Mouse (Mus musculus) lung, adult 2 months (tissue): ENCODE measurements around the gene Zfp78. TPM values are rescaled to one million over a fixed set of nuclear protein-coding genes. Genes with fewer than 3 reads are reported as not detected.

Experiments
- DNase-seq: peaks from one replicate; pipeline ENCODE4 v3.0.0; 2022
- H3K4me1 ChIP-seq: fragments of 200-500 bp; 2 replicates; pipeline ENCODE4 v1.6.1; 2011; ENCODE audit warnings: low read length; ENCODE audit not compliant: control insufficient read depth, insufficient read depth
- H3K4me3 ChIP-seq: fragments of 200-500 bp; replicated peaks from 2 replicates; pipeline ENCODE3; 2011; ENCODE audit warnings: low read depth, mild to moderate bottlenecking, control low read depth, low read length; ENCODE audit errors: extremely low read depth
- CTCF ChIP-seq: fragments of 200-500 bp; IDR thresholded peaks from 2 replicates; pipeline ENCODE4 v1.5.1; 2011; ENCODE audit warnings: mild to moderate bottlenecking, low read length, control low read depth; ENCODE audit not compliant: insufficient read depth
- POLR2A ChIP-seq: fragments of 200-500 bp; IDR thresholded peaks from 2 replicates; pipeline ENCODE4 v1.6.1; 2011; ENCODE audit warnings: low read depth, mild to moderate bottlenecking, control low read depth, low read length, borderline replicate concordance; ENCODE audit errors: extremely low read depth
- WGBS: fragments of 180-500 bp; shearing (Covaris S2); methylation state at CpG from one replicate; pipeline ENCODE4 v1.1.7; 2018; 5-methylcytosine and 5-hydroxymethylcytosine counted together
- polyA plus RNA-seq: library from polyadenylated mRNA; depleted of rRNA; stranded (reverse); fragments of >200 nt; gene quantifications from 2 replicates; pipeline ENCODE4 v1.2.3, GENCODE M21; 2012; rRNA removed

Gene Zfp78
- polyA plus RNA-seq, 1 experiment, result 0.59 TPM

- 64% methylated on average over 6 of the region's 6 CpGs for WGBS
- no peak for DNase-seq
- Histone ChIP-seq H3K4me3 (no peak overlapping the region), H3K4me1 (no peaks in the 10 kb centered on the region)
- TF ChIP-seq CTCF (no peak), POLR2A (no peak)
Measured at GRCm38 (mm10) chr7:6419894-6420293, 56.8 kb downstream of the Zfp78 start.

GRCm38 (mm10) chr7:6429381-6429780, 66.3 kb downstream of the Zfp78 start:
- WGBS, result 85% methylated on average over 3 of the region's 3 CpGs
- no peak for DNase-seq
- no peaks in the 10 kb centered on the region for H3K4me1 ChIP-seq
- TF ChIP-seq CTCF, result no peak
- TF ChIP-seq POLR2A, result no peak
- H3K4me3 ChIP-seq, result no peak overlapping the region

GRCm38 (mm10) chr7:6430342-6430741, 67.3 kb downstream of the Zfp78 start:
- peak; percentile 8 for DNase-seq
- 31% methylated on average over 2 of the region's 2 CpGs for WGBS
- peak; percentile 75 for TF ChIP-seq CTCF
- TF ChIP-seq POLR2A, result no peak

More at GRCm38 (mm10) chr7:6430342-6430741, 67.3 kb downstream of the Zfp78 start:
- H3K4me1 ChIP-seq, result no peaks in the 10 kb centered on the region
- no peak overlapping the region for H3K4me3 ChIP-seq

Other genes with a start within 250 kb of the Zfp78 start
- 38.4 and 44.0 TPM in 2 replicates for gene Zfp787, start 207.3 kb upstream of the Zfp78 start, polyA plus RNA-seq
- 35.2 and 36.7 TPM in 2 replicates for gene Zfp444, start 191.1 kb upstream of the Zfp78 start, polyA plus RNA-seq
- gene Galp, start 166.2 kb upstream of the Zfp78 start, polyA plus RNA-seq, result not detected in 2 replicates
- gene Zscan5b, start 141.0 kb upstream of the Zfp78 start, polyA plus RNA-seq, result not detected in 2 replicates
- gene Epp13, start 110.6 kb upstream of the Zfp78 start, polyA plus RNA-seq, result not detected in 2 replicates
- gene Zfp667, start 76.7 kb upstream of the Zfp78 start, polyA plus RNA-seq, result 0.45 and 1.1 TPM in 2 replicates
- 0.42 and 0.76 TPM in 2 replicates for gene Zfp583, start 32.0 kb upstream of the Zfp78 start, polyA plus RNA-seq
- gene Gm3854, start 19.5 kb upstream of the Zfp78 start, polyA plus RNA-seq, result 0.07 and 0.21 TPM in 2 replicates
- gene Zfp28, start 20.0 kb downstream of the Zfp78 start, polyA plus RNA-seq, result 2.0 and 3.9 TPM in 2 replicates
- gene Smim17, start 35.4 kb downstream of the Zfp78 start, polyA plus RNA-seq, result not detected in 2 replicates
- 0.03 TPM in 1 of 2 replicates, not detected in the other for gene Gm20715, start 47.0 kb downstream of the Zfp78 start, polyA plus RNA-seq
- gene Olfr1344, start 75.4 kb downstream of the Zfp78 start, polyA plus RNA-seq, result not detected in 2 replicates
- gene Olfr1336, start 92.9 kb downstream of the Zfp78 start, polyA plus RNA-seq, result not detected in 2 replicates
- gene Olfr1346, start 103.8 kb downstream of the Zfp78 start, polyA plus RNA-seq, result not detected in 2 replicates
- gene Olfr5, start 123.7 kb downstream of the Zfp78 start, polyA plus RNA-seq, result not detected in 2 replicates
- gene Olfr1347, start 136.5 kb downstream of the Zfp78 start, polyA plus RNA-seq, result not detected in 2 replicates
- not detected in 2 replicates for gene Olfr1348, start 145.5 kb downstream of the Zfp78 start, polyA plus RNA-seq
- gene Olfr1349, start 159.7 kb downstream of the Zfp78 start, polyA plus RNA-seq, result not detected in 2 replicates
- gene Olfr1350, start 201.6 kb downstream of the Zfp78 start, polyA plus RNA-seq, result not detected in 2 replicates